Mouse (Mus musculus) megakaryocyte-erythroid progenitor cell, adult 5-6 weeks (primary cell): ENCODE data around the gene Rab4b. TPM values are rescaled to one million over a fixed set of nuclear protein-coding genes. Genes with fewer than 3 reads are reported as not detected.

Experiments used
- ATAC-seq: replicated peaks from 2 replicates; pipeline ENCODE4 v1.8.0; 2016; ENCODE audit warnings: mild to moderate bottlenecking, inconsistent platforms; ENCODE audit not compliant: severe bottlenecking, poor library complexity, low FRiP score, low TSS enrichment
- total RNA-seq, 2 experiments: library from RNA; stranded (forward) in 1 of 2; stranded (reverse) in 1 of 2; fragments of 200-1000, 215-1000 nt in 1 of 2; fragments of >200 nt in 1 of 2; fragmentation: Nextera tagmentation in 1 of 2; gene quantifications; 2 replicates each; pipeline ENCODE4 v1.2.3; 2014 to 2017

The Rab4b gene
- total RNA-seq (2014; fragmentation: Nextera tagmentation), result 16.2 and 30.1 TPM in 2 replicates
- total RNA-seq (2017), result 3.0 and 7.5 TPM in 2 replicates

DNA sequence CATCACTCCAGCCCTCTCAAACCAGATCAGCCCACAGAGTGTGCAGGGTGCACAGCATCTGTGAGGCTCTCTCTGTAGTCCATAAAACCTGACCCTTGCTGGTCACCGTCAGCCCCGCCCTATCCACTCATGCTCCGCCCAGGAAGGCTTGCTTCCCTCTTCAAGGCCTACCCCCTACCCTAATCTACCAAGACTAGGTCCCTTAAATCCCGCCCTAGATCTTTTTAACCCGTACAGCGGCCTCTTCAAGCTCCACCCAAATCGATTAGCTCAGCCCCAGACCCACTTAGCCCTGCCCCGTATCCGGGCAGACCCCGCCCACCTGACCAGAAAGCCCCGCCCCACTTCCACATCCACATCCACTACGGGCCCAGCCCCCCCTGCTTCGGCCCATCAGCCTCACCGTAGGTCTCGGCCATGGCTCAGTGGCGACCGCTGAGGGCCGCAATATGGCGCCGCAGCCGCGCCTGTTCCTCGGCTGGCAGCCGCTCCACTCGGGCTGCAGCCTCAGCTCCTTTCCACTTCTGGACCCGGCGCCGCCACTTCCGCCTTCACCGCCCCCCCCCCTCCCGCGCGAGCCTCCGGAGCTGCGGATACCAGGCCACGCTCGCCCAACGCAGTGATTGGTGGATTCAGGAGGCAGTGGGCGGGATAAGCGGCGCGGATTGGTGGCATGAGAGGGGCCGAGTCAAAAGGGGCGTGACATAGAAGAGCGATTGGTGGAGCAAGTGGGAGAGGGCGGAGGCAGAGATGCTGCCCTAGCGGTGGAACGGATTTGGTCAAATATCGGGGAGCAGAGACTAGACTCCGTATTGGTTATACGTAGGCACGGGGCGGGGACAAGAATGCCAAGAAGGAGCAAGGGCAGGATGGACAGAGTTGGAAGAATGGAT lies at the start of gene Rab4b:
Gene Rab4b (minus strand): TSS at position 573 of the 893 bp plus-strand sequence.
- peak; percentile 96 for ATAC-seq

- ATAC-seq, result peak; percentile 82
These were observed 49.7 kb upstream of the Rab4b start, which contains the start of gene Itpkc for GRCm38 (mm10) chr7:27228281-27228821. Gene Itpkc (minus strand): TSS chr7:27228661.

DNA sequence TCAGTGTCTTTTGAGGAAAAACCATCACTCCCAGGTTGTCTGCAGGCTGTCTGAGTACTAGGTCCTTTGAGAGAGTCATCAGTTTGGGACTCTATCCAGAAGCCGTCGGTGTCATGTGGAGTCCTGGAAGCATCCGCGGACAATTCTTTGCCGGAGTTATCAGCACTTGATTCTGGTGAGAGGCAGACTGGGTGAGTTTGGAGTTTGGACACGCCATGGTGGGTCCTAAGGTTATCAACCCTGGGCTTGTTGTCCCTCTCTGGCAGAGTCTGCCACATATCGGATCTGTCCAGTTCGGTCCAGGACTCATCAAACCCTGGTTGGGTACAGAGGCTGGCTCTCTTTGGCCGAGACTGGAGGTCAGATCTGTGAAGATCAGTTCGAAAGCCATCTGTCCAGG lies 49.0 kb upstream of the Rab4b start:
- 0 out of 2 replicates have a peak, but pooled peaks have one; percentile 8 for ATAC-seq

- no peak for ATAC-seq
These were observed 48.6 kb upstream of the Rab4b start for GRCm38 (mm10) chr7:27227276-27227675.

DNA sequence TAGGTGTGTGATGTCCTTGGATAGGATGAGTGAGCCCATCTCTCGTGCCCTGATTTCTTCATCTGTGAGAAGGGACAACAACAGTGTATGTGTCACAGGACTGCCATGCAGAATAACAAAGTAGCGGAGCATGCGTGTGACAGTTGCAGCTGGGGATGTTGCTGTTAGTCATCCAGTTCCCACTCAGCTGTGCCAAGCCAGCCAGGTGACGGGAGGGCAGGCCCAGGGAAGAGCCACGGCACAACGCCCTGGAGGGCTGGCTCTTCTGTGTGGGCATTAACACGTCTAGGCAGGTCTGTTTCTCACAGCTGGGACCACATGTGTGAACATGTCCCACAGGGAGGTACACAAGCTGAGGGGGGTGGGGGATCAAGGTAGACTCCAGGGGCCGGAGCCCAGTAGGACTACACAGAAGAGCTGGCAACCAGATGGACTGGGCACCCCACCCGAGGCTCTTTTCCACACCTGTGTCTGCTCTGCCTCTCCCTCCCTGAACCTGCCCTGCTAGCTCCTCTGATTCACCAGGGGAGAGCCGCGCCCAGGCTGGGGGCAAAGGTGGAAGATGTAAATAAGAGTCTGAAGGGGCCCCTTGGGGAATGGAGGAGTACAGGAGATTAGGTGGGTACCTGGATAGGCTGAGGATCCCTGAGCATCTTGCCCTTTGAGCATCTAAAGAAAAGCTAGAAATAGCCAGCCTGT lies 46.3 kb upstream of the Rab4b start:
- ATAC-seq, result no peak

DNA sequence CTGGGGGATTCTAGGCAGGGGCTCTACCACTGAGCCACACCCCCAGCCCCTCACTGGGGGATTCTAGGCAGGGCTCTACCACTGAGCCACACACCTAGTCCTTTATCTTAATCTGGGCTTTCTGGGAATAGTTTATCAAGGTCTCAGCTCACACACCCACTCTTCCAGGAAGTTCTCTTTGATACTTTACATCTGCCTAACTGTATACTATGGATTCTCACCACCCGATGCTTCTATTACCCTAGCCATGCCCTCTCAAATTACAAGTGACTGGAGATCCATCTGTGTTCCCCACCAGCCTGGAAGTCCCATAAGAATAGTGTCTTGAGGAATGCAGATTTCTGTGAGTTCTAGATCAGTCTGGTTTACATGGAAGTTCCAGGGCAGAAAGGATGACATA lies 43.8 kb upstream of the Rab4b start:
- no peak for ATAC-seq

DNA sequence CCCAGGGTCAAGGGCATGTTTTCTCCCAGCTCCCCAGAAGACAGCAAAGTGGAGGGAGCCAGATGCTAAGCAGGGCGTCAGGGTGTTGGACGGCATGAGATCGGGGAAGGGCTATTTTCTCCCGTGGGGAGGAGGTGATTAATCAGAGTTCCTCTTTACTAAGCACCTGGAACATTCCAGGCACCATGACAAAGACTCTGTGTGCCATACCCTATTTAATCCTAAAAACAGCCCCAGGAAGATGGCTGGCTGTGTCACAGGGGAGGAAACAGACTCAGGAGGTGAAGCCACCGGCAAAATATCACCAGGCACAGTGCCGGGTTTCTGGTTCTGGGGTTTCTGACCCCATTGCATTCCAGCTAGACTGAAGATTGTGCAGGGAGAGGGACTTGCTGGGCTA lies 43.2 kb upstream of the Rab4b start:
- no peak for ATAC-seq

- ATAC-seq, result no peak
These were observed 41.2 kb upstream of the Rab4b start for GRCm38 (mm10) chr7:27219937-27220336.

DNA sequence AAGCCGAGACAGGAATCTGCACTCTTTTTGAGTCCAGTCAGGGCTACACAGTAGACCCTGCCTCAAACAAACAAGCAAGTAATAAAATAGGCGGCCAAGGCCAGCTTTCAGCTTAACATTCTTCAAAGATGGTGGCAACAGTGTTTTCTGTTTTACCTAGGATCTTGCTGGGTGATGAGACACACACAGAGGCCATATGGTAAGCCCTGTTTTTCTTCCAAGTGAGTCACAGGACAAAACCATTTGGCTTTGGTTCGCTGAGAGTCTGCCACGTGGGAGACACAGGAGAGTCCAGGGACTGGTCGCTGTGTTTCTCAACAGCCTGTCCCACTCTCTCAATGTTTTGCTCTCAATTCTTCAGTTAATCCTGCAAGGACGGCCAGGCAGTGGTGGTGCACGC lies 39.9 kb upstream of the Rab4b start:
- no peak for ATAC-seq

GRCm38 (mm10) chr7:27212626-27213025 lies 33.9 kb upstream of the Rab4b start:
- no peak for ATAC-seq

- ATAC-seq, result no peak
These were observed 25.2 kb upstream of the Rab4b start for GRCm38 (mm10) chr7:27203730-27204449.

- ATAC-seq, result no peak
These were observed 20.1 kb upstream of the Rab4b start for GRCm38 (mm10) chr7:27198779-27199178.

- no peak for ATAC-seq
These were observed 19.7 kb upstream of the Rab4b start for GRCm38 (mm10) chr7:27198355-27198754.

GRCm38 (mm10) chr7:27197634-27198033 lies 18.9 kb upstream of the Rab4b start:
- no peak for ATAC-seq

DNA sequence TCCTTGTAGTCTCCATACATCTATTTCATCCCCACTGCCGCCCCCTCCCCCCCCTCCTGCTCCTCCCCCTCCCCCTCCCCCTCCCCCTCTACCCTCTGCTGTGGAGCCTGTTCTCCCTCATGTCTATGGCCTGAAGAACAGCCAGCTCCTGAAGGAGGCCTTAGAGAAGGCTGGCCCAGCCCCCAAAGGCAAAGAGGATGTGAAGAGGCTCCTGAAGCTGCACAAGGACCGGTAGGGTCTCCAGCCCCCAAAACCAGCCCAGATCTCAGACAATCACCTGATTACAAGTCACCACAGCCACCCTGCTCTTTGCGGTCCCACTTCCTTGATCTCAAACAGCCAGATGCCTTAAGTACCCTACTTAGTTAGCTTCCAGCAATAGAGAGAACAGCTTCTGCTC lies 18.4 kb upstream of the Rab4b start:
- ATAC-seq, result no peak

DNA sequence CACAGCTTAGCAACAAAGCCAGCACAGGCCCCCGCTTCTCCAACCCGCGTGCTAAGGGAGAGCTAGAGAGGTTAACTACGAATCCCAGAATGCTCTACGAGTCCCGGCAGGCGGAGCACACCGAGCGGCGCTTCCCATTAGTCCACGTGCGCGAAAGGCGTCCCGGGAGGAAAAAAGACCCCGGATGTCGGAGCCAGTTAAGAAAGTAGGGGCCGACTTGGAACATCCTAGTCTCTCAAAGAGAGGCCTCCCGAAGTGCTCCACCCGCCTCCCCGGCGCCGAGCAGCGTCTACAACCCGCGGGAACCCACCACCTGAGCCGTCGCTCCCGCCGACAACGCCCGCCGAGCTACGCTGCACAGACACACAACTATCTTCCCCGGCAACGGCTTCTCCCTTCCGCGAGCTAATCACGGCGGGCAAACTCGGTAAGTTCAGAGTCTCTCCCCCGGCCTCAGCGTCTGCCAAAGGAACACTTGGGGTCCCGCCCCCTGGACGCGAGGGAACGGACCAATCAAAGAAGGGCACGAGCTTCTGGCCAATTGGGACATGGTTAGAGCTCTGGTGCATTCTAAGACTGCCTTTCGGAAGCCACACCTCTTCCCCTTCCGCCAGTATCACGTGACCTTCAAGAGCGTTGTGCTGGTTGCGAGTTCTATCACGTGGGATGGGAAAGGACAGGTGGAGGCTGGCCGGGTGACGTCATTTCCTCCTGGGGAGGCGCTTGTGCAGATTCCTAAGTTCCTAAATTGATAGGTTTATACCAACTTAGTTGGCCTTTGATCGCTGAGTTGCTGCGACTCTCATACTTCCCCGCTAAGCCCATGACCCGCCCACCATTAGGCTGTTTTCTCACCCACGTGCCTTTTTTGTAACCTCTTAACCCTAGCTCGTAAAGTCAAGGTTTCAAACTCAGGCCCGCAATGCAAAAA lies 17.2 kb upstream of the Rab4b start, which contains the start of the genes BC024978 and Snrpa:
Gene BC024978 (plus strand): TSS at position 101 of the 931 bp plus-strand sequence.
Gene Snrpa (minus strand): TSS at position 591 of the 931 bp plus-strand sequence.
- peak; percentile 96 for ATAC-seq

DNA sequence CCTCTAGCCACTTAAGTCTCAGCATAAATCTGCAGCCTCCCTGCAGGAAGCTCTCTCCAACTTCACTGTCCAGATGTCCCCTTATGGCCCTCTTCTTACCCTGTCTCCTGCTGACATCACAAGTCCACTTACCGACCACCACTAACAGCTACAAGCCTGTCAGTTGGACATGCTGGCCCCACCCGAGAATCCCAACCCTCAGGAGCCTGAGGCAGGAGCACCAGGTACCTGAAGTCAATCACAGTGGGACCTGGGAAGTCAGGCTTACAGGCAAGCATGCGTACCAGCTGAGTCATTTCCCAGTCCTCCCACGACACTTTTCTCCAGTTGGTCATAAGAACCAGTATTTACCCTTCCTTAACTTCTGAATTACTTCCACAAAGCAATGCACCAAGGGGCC lies 15.0 kb upstream of the Rab4b start:
- no peak for ATAC-seq

GRCm38 (mm10) chr7:27192434-27192833 lies 13.7 kb upstream of the Rab4b start:
- no peak for ATAC-seq
